Mouse (Mus musculus) lung, postnatal 36 days (tissue): ENCODE measurements around the gene Trappc10.

Source experiments
- DNase-seq: peaks from one replicate; pipeline ENCODE4 v3.0.0; 2022; ENCODE audit warnings: mixed read lengths

The Trappc10 gene

DNA sequence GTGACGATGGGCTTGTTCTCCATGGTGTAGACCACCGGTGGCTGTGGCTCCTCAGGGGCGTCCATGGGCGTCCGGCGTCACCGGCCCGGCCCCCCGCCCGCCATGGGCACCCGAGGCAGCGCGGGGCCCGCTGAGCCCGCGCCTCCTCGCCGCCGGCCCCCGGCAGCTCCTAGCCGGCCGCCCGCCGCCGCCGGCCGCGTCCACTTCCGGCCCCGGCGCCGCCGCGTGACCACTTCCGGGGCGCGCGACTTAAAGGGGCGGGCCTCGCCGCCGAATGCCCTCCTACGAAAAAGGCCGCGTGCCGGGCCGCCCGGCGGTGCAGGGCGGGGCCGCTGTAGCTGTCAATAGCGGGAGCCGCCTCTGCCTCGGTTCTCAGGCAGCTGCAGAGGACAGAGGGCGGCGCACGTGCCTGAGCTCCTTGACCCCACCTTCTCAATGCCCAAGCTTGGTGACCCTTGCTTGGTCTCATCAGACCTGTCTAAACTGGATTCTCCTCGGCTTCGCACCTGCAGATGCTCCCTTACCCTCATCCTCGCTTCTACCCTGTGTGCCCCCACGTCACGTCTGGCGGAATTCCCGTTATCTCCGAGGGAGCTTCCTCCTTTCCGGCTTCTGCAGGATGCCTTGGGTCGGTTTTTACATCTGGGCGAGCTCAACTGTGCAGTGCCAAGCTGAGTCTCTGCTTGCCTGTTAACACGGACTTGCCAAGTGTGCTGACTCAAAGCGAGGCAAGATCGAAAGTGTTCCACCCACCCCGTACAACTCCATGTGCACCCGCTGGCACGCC, at the start of gene Trappc10:
Gene Trappc10, minus strand, starts transcription at position 204 of the 787 bp plus-strand sequence.
- peak; percentile 92 for DNase-seq

DNA sequence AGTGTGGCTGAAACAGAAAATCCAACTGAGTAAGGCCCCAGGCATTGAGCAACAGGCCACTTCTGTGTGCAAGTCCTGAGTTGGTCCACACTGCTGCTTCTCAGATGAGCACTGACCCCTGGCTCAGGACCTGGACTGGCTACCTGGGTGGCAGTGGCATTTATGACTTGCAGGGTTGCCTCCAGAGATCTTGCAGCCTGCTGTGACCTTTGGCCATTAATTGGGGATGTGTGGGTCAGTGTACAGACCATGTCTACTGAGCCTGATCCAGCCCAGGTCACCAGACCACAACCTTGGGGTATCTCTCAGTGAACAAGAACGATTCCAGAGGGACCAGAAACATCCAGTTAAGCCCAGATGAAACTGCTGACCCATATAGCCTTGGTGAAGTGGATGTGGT, 49.1 kb upstream of the Trappc10 start:
- DNase-seq, result no peak

DNA sequence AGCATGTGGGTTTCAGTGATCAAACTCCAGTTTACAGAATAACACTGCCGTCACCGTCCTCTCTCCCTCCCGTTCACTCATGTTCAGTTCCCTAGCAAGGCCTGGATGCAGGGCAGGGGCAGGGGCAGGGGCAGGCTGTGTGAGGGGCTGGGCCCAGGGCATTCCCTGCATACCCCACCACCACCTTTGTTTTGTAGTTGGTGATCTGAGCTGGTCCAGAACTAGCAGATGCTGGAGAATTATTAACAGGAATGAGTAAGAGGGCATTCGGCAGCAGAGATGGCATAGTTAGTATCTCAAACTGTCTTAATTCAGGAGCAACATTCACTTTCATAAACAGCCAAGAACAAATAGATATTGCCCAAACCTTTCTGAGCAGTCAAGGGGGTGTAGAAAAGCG, 47.9 kb upstream of the Trappc10 start:
- DNase-seq, result no peak

DNA sequence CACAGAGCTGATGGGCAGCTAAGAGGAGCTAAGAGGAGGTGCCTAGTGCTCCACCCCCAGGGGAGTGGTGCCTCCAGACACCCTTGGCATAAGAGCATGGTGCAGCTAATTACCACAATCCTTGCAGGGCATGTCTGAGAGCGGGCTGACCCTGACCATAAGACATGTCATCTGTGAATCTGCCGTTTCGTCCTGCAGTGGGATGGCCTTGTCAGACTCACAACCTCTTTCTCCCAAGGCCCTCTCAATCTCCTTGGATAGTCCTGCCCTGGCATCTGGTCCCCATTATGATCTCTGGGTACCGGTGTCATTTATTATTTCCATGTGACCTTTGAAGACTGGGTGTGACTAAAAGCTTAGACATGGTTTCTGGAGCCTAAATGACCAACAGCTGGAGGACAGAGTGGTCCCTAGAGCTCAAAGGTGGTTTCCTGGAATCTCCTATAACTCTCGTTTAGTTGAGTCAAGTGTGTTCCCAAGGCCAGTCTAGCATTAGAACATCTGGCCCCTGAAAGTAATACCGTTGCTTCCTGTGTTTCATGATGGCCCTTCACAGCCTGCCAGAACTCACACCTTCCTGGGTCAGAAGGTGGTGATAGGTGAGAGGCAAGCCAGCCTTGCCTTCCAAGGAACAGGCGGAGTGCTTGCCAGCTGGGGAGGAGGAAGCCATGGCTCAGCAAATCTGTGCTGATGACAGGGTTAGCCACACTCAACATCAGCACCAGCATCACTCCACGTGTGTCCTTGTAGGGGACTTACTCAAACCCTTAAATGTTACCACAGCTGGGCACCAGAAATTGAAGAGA, 46.5 kb upstream of the Trappc10 start:
- DNase-seq, result no peak

DNA sequence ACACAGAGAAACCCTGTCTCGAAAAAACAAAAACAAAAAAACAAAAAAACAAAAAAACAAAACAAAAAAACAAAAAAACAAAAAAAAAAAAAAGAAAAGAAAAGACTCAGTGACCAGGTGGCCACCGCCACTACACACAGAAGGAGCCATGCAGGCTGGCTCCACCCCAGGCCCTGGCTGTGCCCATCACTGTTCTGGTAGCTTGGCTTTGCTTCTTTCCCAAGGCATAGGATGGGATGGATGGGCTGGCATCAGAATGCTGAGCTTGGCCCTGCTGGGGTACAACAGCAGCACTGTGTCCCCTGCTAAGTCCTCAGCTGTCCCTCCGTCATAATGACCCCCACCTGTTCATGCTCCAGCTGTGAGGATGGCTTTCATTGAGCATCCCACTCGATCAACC, 44.5 kb upstream of the Trappc10 start:
- DNase-seq, result no peak

DNA sequence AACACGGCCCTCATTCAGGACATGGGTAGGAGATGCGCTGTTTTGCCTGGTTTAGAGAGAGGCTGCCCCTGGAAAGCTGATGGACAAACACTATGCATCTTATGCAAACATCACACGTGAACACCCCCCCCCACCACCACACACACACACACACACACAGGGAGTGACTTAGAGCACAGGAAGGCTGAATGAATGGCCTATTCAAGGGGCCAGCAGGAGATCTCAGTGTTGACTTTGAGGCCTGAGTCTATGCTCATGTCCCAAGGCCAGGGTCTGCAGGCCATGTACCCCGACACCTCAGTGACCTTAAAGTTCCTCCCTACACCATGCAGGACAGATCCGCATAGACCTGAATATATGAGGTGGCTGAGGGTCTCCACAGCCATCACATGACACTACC, 43.7 kb upstream of the Trappc10 start:
- no peak for DNase-seq

DNA sequence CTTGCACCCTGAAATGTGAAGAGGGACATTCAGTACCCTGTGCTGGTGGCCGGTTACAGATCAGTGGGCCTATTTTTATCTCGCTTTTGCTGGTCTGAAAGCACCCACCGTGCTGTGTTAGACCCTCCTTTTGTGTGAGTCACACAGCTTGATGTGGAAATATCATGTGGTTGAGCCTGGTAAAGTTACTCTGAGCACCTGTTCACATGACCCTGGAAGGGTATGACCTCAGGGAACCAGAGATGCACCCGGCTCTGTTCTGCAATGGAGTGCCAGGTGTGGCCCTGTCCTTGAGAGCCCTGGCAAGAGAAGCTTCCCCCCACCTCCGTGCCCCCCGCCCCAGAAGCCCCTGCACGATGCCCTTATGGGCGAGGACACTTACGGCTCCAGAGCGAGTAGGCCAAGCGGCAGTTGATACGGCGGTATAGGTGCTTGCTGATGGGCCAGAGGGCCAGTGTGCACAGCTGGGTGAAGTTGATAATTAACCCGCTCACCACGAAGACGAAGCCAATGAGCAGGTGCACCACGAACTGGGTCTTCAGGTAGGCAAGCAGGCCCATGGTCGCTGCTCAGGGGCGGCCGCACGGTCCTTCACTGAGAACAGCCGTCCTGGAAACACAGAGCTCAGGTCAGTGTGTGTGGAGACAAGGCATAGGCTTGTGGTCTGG, 43.2 kb upstream of the Trappc10 start:
- no peak for DNase-seq

DNA sequence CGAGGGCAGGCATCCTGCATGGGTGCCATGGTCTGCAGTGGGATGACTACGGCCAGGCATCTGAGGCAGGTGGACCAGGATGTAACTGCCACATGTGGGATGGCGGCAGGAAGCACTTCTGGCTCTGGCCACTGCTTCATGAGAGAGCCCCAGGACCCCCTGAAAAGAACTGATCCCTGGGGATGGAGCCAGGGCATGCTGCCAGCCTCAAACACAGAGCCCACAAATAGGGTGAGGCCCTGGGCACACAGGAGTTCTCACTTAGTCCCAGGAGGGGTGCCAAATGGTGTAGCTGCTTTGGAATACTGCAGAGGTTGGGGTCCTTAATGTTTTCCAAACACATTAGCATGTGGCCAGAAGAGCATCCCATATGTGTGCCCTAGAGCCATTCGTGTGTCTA, 41.5 kb upstream of the Trappc10 start:
- DNase-seq, result no peak

DNA sequence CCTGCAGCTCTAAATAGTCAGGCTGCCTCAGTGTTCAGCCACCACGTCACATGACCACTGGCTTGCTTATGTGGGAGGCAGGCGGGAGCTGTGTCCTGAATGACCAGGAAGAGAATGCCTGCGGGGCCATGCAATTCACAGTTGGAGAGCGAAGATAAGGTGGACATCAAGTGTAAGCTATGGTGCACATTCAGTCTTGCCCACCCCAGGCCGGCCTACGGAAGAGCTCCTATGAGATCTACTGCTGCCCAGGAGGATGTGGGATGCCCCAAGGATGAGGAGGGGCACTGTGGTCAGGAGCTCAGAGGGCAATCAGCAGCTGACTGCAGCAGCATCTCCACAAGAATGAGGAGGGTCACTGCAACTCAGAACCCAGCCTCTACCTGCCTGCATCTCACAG, 41.0 kb upstream of the Trappc10 start:
- no peak for DNase-seq

DNA sequence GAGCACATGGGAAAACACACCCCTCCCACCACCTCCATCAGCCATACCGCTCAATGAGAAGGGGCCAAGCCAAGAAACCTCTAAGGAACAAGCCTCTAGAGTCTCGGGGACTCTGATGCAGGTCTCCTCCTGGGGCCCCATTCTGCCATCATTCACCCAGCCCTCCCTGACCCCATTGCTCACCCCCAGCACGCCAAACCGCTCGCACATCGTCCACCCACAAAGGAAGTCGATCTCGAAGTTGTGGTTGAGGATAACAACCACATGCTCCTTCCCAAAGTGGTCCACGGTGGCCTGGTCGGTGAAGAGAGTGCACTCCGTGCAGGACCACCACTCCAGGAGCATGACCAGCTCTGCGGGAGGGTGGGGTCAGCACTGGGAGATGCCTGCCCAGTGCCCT, 40.4 kb upstream of the Trappc10 start:
- DNase-seq, result no peak

DNA sequence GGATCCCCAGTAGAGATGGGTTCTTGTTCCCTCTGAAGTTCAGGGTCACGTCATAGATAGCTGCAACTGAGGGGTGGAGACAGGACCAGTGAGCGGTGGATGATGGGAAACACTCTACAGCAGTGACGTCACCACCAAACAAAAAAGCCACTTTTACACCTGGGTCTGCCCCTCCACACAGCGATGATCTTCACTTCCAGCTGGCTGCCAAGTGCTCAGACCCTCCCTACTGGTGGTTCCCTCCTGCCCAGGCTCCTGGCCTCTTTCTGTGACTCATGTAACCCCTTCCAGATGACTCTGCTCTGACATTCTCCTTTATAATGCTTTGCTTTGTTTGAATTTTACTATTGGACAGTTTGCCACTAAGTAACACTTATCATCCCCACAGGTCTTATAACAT, 38.0 kb upstream of the Trappc10 start:
- no peak for DNase-seq

DNA sequence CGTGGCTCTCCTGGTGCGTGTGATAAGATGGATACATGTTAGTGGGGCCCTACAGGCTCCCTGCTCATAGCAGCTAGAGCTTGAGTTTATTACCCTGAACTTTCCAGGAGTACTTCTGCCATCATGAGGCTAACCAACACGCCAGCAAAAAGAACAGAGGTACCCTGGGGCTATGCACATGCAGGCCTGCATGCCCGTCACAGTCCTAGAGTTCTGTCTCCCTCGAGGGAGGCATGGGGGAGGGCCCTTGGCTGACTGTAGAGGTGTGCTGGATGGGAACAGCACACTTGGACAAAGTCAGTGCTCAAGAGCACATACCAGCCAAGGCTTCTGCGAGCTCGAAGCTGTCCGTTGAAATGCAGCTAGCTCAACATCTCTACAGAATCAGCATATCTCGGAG, 36.0 kb upstream of the Trappc10 start:
- DNase-seq, result no peak

DNA sequence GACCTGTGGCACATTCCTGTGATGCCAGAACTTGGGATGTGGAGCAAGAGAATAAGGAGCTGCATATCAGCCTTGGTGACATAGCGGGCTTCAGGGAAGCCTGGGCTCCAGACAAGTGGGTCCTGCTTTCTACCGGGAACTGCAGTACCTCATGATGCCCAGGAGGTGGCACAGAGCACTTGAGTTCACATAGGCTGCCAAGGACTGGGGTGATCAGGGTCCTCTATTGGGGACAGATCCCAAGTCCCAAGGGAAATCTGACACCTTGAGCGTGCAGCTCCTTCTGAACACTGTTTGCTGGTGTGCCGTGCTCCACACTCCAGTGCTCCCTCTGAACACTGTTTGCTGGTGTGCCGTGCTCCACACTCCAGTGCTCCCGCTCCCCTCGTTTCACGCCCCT, 34.8 kb upstream of the Trappc10 start:
- DNase-seq, result peak; percentile 71

DNA sequence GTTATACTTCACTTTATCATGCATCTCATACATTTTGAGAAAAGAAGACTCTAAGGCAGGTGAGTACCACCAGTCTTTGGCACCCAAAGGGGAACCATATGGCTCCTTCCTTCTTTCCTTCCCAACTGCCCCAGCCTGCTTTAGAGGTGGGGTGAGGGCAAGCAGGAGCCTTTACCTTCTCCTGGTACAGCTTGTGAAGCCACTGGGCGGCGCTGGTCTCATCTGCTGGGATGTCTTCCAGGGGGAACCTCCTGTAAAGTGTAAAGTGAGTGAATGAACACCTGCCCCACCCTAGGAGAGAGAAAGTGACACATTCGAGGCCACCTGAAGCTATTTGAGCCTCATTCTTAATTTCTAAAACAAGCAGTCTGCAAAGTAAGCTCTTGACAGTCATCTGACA, 33.4 kb upstream of the Trappc10 start:
- no peak for DNase-seq

DNA sequence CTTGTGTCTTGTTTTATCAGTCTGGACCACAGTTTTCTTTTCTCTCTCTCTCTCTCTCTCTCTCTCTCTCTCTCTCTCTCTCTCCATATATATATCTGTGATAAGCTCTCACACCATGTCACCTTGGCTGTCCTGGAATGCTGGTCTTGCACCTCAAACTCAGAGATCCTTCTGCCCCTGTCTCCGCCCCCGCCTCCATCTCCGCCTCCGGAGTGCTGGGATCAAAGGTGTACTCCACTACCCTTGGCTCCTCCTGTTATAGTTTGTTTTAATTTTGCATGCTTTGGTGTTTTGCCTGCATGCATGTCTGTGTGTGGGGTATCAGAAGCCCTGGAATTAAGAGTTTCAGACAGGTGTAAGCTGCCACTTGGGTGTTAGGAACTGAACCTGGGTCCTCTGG, 31.8 kb upstream of the Trappc10 start:
- DNase-seq, result no peak

DNA sequence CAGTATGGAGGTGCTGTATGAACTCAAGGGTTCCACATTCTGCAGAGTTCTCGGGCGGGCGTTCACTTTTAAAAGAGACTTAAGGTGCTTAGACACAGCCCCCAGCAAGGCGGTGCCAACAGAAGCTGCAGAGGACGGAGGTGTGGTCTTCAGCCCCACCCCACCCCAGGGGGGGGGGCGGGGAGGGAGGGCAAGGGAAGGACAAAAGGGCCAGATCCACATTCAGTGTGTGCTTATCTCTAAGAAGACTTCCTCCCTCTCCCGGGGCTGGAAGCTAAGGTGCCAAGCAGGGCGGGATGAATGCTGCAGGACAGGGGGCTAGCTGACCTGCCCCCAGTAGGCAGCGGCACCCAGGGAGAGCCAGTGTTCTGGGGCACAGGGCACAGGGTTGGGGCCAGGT, 28.5 kb upstream of the Trappc10 start:
- DNase-seq, result peak; percentile 27

DNA sequence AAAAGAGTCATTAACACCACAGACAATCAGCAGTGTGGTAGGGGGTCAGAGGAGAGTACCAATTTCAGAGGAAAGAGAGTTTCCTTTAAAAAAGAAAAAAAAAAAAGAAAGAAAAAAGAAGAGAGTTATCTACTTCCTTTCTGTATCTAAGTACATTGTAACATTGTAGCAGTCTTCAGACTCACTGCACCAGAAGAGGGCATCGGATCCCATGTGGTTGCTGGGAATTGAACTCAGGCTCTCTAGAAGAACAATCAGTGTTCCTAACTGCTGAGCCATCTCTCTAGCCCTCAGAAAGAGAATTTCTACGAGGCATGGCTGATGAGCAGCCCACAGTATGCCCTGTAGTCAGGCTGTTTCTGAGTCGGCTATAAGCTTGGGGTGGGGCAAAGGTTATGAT, 21.4 kb upstream of the Trappc10 start:
- DNase-seq, result no peak

DNA sequence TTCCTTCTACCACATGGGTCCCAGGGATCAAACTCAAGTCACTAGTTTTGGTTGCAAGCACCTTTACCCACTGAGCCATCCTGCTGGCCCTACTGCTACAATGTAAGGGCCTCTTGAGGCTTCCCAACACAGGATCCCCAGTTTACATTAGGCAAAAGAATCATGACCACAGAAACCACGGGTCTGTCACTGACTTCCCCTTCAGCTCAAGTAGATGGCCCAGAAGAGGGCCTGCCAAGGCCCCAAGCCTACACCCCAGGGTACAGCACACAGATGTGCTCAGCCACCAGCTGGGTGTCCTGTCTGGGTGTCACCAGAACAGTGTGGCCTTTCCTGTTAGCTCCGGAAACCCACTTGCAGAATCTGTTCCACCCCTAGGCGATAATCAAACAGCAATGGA, 20.3 kb upstream of the Trappc10 start:
- DNase-seq, result peak; percentile 28

DNA sequence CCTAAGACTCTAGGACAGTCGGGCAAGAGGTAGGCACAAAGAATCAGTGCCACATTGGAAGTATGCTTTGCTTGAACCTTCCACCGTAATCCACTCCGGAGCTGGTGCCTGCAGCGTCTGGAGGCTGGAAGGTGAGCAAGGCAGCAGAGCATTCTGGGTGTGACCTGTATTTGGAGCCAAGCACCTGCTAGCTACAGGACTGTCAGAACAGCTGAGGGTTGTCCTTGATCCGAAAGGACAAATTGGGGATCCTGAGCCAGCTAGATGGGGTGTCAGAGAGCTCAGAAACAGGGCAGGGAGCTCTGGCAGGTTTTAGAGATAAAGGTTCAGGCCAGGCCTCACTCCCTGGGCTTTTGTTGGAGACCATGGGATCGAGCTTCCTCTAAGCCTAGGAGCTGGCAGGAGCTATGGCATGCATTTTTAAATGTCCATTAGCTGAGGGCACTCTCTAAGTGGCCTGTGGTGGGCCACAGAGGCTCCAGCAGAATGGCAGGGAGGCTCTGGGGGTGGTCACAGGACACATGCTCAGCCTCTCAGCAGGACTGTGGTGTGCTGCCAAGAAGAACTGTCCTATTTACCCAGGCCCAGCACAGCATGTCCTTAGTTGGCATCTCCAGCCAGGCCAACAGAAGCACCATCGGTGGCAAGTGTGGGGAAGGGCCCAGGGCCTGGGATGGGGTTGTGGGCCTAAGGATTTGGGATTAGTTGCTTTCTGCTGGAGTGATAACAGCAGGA, 16.6 kb upstream of the Trappc10 start:
- DNase-seq, result no peak

DNA sequence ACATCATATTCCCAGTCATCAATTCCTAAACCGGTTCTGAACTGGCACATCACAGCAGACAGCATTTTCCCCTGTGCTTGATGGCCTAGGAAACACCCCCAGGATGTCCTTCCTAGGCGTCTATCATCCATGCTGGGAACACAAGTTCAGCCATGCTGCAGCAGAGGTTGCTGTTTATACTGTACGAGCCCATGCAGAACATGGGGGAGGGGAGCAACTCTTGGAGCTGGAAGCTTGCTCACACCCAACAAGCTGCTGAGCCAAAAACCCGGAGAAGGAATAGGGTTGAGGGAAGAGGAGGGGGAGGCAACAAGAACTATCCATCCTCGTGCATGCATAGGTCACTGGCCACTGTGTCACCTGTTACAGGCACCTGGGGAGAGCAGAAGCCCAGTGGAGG, 15.9 kb upstream of the Trappc10 start:
- DNase-seq, result no peak

DNA sequence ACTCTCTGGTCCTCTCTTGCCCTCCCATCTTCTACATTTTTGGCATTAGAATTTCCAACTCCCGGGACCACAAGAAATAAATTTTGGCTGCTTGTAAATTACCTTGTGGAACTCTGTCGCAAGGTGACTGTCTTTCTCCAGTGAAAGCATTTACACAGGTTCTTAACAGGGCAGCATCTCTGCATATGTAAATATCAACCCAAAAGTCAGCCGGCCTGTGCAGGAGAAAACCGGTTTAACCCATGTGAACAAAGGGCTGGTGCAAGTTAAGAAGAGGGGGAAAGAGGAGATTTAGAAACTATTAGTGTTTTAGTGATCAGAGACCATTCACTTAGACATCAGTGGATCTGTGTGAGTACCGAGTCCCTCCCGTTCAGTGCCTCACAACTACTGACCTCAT, 15.3 kb upstream of the Trappc10 start:
- no peak for DNase-seq

DNA sequence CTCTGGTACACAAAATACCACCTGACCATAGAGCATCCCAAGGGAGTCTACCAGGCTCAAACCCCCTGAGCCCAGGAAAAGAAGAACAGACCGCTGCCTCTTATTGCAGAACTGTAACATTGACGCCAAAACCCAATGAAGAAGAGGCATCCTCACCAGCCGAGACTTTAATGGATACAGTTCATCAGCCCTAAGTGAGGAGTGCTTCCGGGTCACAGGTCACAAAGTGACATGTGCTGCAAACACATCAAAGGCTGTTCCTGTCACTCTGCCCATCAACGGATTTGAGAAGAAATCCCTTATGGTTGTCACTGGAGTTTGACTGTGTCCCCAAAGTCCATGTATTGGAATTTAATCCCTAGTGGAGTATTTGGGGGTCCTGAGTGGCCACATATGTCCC, 14.8 kb upstream of the Trappc10 start:
- no peak for DNase-seq

DNA sequence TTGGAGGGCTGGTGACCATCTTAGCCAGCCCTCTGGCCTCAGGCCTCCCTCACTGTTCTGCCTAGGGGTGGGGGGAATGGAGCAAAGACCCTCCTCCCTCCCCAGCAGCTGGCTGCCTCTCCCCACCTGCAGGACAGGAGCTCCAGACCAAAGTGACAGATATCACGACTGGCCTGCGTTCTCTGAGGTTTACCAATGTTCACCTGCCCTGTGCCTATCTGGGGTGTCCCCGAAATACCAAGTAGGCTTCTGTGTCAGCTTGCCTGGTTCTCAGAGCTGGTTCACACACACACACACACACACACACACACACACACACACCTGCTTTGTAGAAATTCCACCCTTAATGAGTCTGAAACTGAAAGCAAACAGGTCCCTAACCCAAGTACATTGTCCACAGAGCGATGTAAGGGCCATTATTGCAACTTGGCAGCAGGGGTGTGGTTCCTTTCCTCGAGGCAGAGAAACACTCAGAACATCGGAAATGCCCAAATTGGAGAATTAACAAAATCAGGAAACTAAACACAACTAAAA, 13.8 kb upstream of the Trappc10 start:
- DNase-seq, result no peak
